Mouse (Mus musculus) monocyte, adult 2 months (primary cell): ENCODE data around the gene 4930447F04Rik.

Experiments used
- DNase-seq, 2 experiments: peaks; one replicate each; pipeline ENCODE4 v3.0.0; 2022; ENCODE audit warnings: low spot score in 2 of 2, low read depth in 1 of 2

The 4930447F04Rik gene

GRCm38 (mm10) chrX:66304124-66304523 is at the start of gene 4930447F04Rik:
Gene 4930447F04Rik, minus strand, starts transcription at chrX:66304224.
- no peak for DNase-seq
